Mouse (Mus musculus): ENCODE data around the gene Sox13. TPM values are rescaled to one million over a fixed set of nuclear protein-coding genes. Genes with fewer than 3 reads are reported as not detected.
A peak's percentile ranks its signal among the peaks of the same experiment; 100 is the strongest.

Gene Sox13
- total and polyA plus RNA-seq, 2 experiments from 2014 or later: 3.3 to 17.3 TPM

DNA sequence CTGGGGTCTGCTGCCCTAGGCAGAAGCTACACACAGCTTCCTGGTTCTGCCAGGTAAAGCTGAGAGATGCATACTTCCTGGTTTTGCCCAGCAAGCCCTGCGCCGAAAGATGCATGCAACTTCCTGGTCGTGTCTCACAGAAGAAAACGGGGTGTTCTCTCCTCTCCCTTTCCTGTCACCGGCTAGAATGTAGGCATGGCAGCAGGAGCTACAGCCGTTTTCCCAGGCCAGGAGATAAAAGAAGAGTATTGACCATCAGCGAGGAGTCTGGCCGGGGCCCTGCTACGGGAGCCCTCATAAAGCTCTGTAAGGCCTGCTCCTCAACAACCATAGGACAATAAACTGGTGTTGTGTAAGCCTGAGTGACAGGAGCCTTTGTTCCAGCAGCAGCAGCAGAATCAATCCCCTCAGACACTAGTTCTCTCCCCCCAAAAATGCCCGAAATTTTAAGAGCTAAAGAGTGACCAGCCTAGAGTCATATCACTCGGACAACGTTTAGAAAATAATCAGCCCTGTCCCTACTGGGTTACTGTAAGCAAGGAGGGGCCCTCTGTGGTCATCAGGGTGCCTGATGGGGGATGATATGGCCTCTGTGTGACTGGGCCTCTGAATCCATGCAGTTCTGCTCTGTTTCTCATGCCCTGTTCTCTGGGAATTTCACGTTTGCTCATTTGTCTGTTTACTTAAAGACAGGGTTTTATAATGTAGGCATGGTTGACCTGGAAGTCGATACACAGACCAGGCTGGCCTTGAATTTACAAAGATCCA is 13.9 kb upstream of the Sox13 start:
- H3K27me3 ChIP-seq (ENCODE audit: insufficient read depth, low read length): no peaks in the 10 kb centered on the region
- H3K27ac ChIP-seq (ENCODE audit: low read depth, low read length): no peak overlapping the region
- H3K4me2 ChIP-seq (ENCODE audit: low read depth, low read length, poor library complexity, severe bottlenecking): no peak overlapping the region
- peaks cover 7% of the 10 kb centered on the region; the same call in 1 of the 2 replicates for H3K4me1 ChIP-seq (ENCODE audit: insufficient read depth, low read length)
- 0 out of 2 replicates have a peak, but pooled peaks cover 4% of the 10 kb centered on the region for H3K9me3 ChIP-seq (ENCODE audit: low read length)
- ATAC-seq (ENCODE audit: low FRiP score) (no peak), DNase-seq (ENCODE audit: low spot score) (no peak)
- WGBS: 19% methylated on average over 14 of the region's 14 CpGs
- no peak overlapping the region for H3K4me3 ChIP-seq (ENCODE audit: low read depth, low read length)
- no peak overlapping the region for H3K9ac ChIP-seq (replicated peaks; ENCODE audit: low read length, poor library complexity, severe bottlenecking)
- TF ChIP-seq CTCF (IDR thresholded peaks at IDR 0.05): no peak
- H3K36me3 ChIP-seq (ENCODE audit: insufficient read depth, low read length): no peaks in the 10 kb centered on the region

GRCm38 (mm10) chr1:133434756-133435112 is 10.6 kb upstream of the Sox13 start:
- Histone ChIP-seq H3K4me1 (ENCODE audit: insufficient read depth, low read length) (peaks cover 7% of the 10 kb centered on the region; the same call in 1 of the 2 replicates), H3K9me3 (ENCODE audit: low read length) (no peaks in the 10 kb centered on the region), H3K36me3 (ENCODE audit: insufficient read depth, low read length) (no peaks in the 10 kb centered on the region), H3K4me3 (ENCODE audit: low read depth, low read length) (no peak overlapping the region), H3K27ac (ENCODE audit: low read depth, low read length) (no peak overlapping the region), H3K4me2 (ENCODE audit: low read depth, low read length, poor library complexity, severe bottlenecking) (peak overlapping the region; percentile 46), H3K9ac (replicated peaks; ENCODE audit: low read length, poor library complexity, severe bottlenecking) (no peak overlapping the region), H3K27me3 (ENCODE audit: insufficient read depth, low read length) (no peaks in the 10 kb centered on the region)
- ATAC-seq (ENCODE audit: low FRiP score) (peak; percentile 41; the same call in 1 of the 2 replicates), DNase-seq (ENCODE audit: low spot score) (no peak)
- no peak for TF ChIP-seq CTCF (IDR thresholded peaks at IDR 0.05)
- 6% methylated on average over 10 of the region's 10 CpGs for WGBS

- peak; percentile 71 for ATAC-seq (ENCODE audit: low FRiP score)
- Histone ChIP-seq H3K9me3 (ENCODE audit: low read length) (no peaks in the 10 kb centered on the region), H3K27me3 (ENCODE audit: insufficient read depth, low read length) (no peaks in the 10 kb centered on the region), H3K4me2 (ENCODE audit: low read depth, low read length, poor library complexity, severe bottlenecking) (peak overlapping the region; percentile 46), H3K4me3 (ENCODE audit: low read depth, low read length) (no peak overlapping the region), H3K4me1 (ENCODE audit: insufficient read depth, low read length) (peaks cover 7% of the 10 kb centered on the region; the same call in 1 of the 2 replicates), H3K27ac (ENCODE audit: low read depth, low read length) (no peak overlapping the region), H3K36me3 (ENCODE audit: insufficient read depth, low read length) (no peaks in the 10 kb centered on the region), H3K9ac (replicated peaks; ENCODE audit: low read length, poor library complexity, severe bottlenecking) (peak overlapping the region; percentile 24; the same call in 1 of the 2 replicates)
- 4% methylated on average over 12 of the region's 12 CpGs for whole genome bisulfite sequencing
- TF ChIP-seq CTCF (IDR thresholded peaks at IDR 0.05): no peak
- DNase-seq (ENCODE audit: low spot score): peak; percentile 67
Observed at GRCm38 (mm10) chr1:133434018-133434755, 10.0 kb upstream of the Sox13 start.

DNA sequence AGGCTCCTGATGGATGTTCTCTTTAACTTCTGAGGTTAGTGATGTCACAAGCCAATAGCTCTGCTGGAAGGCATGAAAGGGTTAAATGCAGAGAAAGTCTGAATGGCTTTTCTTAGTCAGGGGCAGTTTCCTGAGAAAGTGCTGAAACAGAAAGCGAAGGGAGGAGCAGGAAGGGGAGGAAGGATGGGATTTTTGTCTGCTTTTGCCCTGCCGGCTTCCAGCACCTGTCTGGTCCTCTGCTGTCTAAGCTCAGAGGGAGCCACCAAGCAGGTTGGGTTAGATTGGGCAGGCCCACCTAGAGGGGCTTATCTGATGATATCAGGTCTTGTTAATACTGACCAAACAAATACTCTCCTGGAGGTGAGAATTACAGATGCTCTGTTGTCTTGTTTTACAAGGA is 8.4 kb upstream of the Sox13 start:
- H3K4me1 ChIP-seq (ENCODE audit: insufficient read depth, low read length): peaks cover 7% of the 10 kb centered on the region; the same call in 1 of the 2 replicates
- WGBS: 39% methylated on average over 2 of the region's 2 CpGs
- no peaks in the 10 kb centered on the region for H3K9me3 ChIP-seq (ENCODE audit: low read length)
- H3K4me2 ChIP-seq (ENCODE audit: low read depth, low read length, poor library complexity, severe bottlenecking): no peak overlapping the region
- H3K9ac ChIP-seq (replicated peaks; ENCODE audit: low read length, poor library complexity, severe bottlenecking): no peak overlapping the region
- H3K4me3 ChIP-seq (ENCODE audit: low read depth, low read length): no peak overlapping the region
- ATAC-seq (ENCODE audit: low FRiP score) (no peak), DNase-seq (ENCODE audit: low spot score) (no peak)
- no peak for TF ChIP-seq CTCF (IDR thresholded peaks at IDR 0.05)
- no peak overlapping the region for H3K27ac ChIP-seq (ENCODE audit: low read depth, low read length)
- H3K27me3 ChIP-seq (ENCODE audit: insufficient read depth, low read length): no peaks in the 10 kb centered on the region
- H3K36me3 ChIP-seq (ENCODE audit: insufficient read depth, low read length): no peaks in the 10 kb centered on the region

GRCm38 (mm10) chr1:133431133-133431532 is 7.0 kb upstream of the Sox13 start:
- DNase-seq (ENCODE audit: low spot score) (no peak), ATAC-seq (ENCODE audit: low FRiP score) (no peak)
- Histone ChIP-seq H3K9ac (replicated peaks; ENCODE audit: low read length, poor library complexity, severe bottlenecking) (no peak overlapping the region), H3K9me3 (ENCODE audit: low read length) (no peaks in the 10 kb centered on the region), H3K27me3 (ENCODE audit: insufficient read depth, low read length) (no peaks in the 10 kb centered on the region), H3K4me2 (ENCODE audit: low read depth, low read length, poor library complexity, severe bottlenecking) (no peak overlapping the region), H3K4me3 (ENCODE audit: low read depth, low read length) (no peak overlapping the region), H3K4me1 (ENCODE audit: insufficient read depth, low read length) (peaks cover 7% of the 10 kb centered on the region; the same call in 1 of the 2 replicates), H3K27ac (ENCODE audit: low read depth, low read length) (no peak overlapping the region), H3K36me3 (ENCODE audit: insufficient read depth, low read length) (no peaks in the 10 kb centered on the region)
- TF ChIP-seq CTCF (IDR thresholded peaks at IDR 0.05): no peak
- 96% methylated on average over 2 of the region's 2 CpGs for WGBS

All from midbrain, postnatal 0 days (tissue).